Mouse (Mus musculus) layer of hippocampus, adult 2 months (tissue): ENCODE measurements around the gene Fam126a. TPM values are rescaled to one million over a fixed set of nuclear protein-coding genes. Genes with fewer than 3 reads are reported as not detected.

ENCODE experiments used
- DNase-seq, 2 experiments: peaks; one replicate each; pipeline ENCODE4 v3.0.0; 2022; ENCODE audit warnings: low spot score in 2 of 2
- H3K27ac ChIP-seq: fragments of 200-600 bp; 2 replicates; pipeline ENCODE4 v1.8.1; 2022
- H3K4me3 ChIP-seq: fragments of 200-600 bp; 2 replicates; pipeline ENCODE4 v1.8.1; 2022; ENCODE audit warnings: mild to moderate bottlenecking
- CTCF ChIP-seq: fragments of 200-600 bp; conservative IDR thresholded peaks from 2 replicates; pipeline ENCODE4 v1.8.1; 2022; ENCODE audit warnings: antibody characterized with exemption, mild to moderate bottlenecking, moderate library complexity
- total RNA-seq, 2 experiments: library from RNA; stranded (reverse); gene quantifications; 2 replicates each; pipeline ENCODE4 v1.2.3; 2021

Gene Fam126a
- total RNA-seq, 2 experiments from 2014 or later, result 24.8 to 28.4 TPM

- peak overlapping the region; percentile 21; the same call in 1 of the 2 replicates for H3K27ac ChIP-seq
- no peak overlapping the region for H3K4me3 ChIP-seq
- TF ChIP-seq CTCF, result peak; percentile 33
- no peak for DNase-seq
Measured at GRCm38 (mm10) chr5:23999083-23999671, 31.3 kb downstream of the Fam126a start.

GRCm38 (mm10) chr5:23995951-23996350 lies 34.5 kb downstream of the Fam126a start:
- Histone ChIP-seq H3K4me3 (no peak overlapping the region), H3K27ac (no peak overlapping the region)
- TF ChIP-seq CTCF, result no peak
- no peak for DNase-seq

DNA sequence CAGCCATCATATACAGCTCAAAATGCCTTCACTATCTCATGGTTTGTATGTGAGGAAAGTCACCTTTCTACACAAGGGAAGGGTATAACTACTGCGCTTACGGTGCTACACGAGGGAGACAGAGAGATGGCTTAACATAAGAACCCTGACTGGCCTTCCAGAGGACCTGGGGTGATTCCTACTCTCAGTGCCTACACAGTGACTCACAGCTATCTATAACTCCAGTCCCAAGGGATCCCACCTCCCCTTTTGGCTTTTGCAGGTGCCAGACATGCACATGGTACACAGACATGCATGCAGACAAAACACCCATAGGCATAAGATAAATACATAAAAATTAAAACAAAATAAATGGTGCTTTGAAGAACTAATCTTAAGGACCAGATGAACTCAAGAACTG lies 35.6 kb downstream of the Fam126a start:
- no peak overlapping the region for H3K27ac ChIP-seq

DNA sequence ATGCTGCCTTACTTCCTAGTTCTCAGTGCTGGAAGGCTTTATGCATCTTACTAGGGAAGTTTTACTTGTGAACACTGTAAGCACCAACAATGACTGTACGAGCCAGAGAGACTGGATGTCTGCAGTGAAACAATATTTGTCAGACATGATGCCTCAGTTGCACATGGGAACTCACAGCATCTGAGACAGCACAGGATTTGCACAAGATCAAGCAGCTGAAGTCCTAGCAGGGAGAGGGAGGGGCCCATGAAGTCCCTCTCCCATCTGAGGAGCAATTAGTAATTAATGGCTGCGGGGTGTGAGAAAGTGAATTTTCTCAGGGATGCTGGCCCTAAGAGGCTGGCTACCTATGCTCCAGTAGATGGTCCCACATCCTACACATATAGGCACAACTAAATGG lies 36.3 kb downstream of the Fam126a start:
- H3K27ac ChIP-seq, result peak overlapping the region; percentile 82
- TF ChIP-seq CTCF, result no peak
- no peak for DNase-seq
- no peak overlapping the region for H3K4me3 ChIP-seq

More for the DNA sequence above, 35.6 kb downstream of the Fam126a start:
- no peak for DNase-seq
- TF ChIP-seq CTCF, result no peak
- no peak overlapping the region for H3K4me3 ChIP-seq

DNA sequence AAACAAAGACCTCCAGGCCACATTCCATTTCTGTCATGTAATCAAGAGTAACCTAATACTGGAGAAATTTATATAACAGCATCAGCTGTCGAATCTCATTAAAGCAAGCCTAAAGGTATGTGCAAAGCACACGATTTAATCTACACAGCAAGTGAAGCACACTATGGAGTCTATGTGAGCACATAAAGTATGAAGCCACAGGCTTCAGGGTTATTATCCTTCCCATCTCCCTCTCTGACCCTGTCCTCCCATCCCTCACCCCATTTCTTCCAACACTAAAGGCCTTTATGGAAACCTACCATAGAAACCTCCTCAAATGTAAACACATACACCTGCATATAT lies 37.0 kb downstream of the Fam126a start:
- Histone ChIP-seq H3K4me3 (no peak overlapping the region), H3K27ac (peak overlapping the region; percentile 82)
- TF ChIP-seq CTCF, result no peak
- no peak for DNase-seq

- peak; percentile 22 to 34 for DNase-seq
- peak overlapping the region; percentile 82 for H3K27ac ChIP-seq
- TF ChIP-seq CTCF, result no peak
- H3K4me3 ChIP-seq, result no peak overlapping the region
Measured at GRCm38 (mm10) chr5:23992876-23993552, 37.5 kb downstream of the Fam126a start.

DNA sequence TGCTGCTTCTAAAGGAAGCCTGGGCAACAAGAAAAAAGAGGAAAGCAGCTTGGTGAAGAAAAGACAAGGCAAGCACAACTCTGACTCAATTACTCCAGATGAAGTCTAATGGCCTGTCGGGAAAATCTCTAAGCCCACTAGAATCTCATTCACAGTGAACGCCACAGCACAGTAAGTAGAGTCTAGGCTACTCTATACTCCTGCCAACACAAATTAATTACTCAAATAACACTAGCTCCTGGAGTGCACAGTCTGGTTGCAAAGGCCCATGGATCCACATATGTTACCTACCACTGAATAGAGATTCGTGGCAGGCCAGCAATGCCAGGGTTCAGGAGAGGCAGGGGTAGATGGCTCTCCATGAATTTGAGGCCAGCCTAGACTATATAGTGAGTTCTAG lies 40.5 kb downstream of the Fam126a start:
- TF ChIP-seq CTCF, result no peak
- DNase-seq, result no peak
- Histone ChIP-seq H3K27ac (no peak overlapping the region), H3K4me3 (no peak overlapping the region)

GRCm38 (mm10) chr5:23987792-23988191 lies 42.7 kb downstream of the Fam126a start:
- no peak overlapping the region for H3K27ac ChIP-seq
- no peak for DNase-seq
- no peak for TF ChIP-seq CTCF
- H3K4me3 ChIP-seq, result no peak overlapping the region

DNA sequence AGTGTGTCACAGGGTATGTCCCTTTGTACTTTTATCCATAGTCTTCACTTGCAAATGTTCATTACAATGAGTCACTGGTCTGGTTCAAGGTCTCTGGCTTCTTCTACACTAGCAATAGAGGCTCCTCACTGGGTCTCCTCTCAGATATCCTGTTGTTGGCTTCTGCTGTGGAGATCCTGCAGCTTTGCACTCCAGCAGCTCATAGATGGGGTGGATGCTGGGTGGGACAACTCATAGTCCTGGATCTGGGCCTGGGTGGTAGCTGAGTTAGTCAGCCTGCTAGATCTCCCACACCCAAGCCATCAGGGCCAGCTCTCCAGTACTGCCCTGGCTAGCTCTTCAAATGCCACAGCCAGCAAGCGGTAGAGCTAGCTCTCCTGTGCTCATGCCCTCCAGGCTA lies 48.4 kb downstream of the Fam126a start:
- no peak overlapping the region for H3K4me3 ChIP-seq
- no peak overlapping the region for H3K27ac ChIP-seq
- TF ChIP-seq CTCF, result no peak
- no peak for DNase-seq

- TF ChIP-seq CTCF, result no peak
- DNase-seq, result no peak
- H3K4me3 ChIP-seq, result no peak overlapping the region
- H3K27ac ChIP-seq, result no peak overlapping the region
Measured at GRCm38 (mm10) chr5:23978516-23978915, 52.0 kb downstream of the Fam126a start.

DNA sequence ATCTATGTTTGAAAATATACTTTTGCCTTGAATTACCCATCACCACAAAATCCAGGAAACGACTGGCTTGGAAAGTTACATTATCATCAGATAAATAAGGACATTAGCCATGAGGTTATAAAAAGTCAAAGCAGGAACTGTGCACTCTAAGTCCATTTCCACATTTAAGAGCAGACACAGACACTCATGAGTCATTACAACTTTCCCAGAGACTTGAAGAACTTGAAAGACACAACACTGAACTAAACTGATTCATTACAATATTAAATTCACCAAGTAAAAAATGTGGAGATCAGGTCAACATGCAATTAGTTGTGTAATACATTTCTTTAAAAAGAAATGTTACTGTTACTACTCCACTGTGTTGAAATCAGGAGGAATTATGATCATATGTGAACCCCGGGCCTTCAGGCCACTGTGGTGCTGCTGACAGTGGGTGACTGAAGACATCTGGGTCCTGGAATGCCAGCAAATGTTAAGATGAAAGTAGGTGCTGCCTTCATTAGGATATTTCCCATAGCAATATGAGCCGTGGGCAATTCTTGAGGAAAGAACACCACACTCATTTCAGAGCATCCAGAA lies 55.4 kb downstream of the Fam126a start:
- DNase-seq, result no peak
- Histone ChIP-seq H3K27ac (no peak overlapping the region), H3K4me3 (no peak overlapping the region)
- TF ChIP-seq CTCF, result no peak

DNA sequence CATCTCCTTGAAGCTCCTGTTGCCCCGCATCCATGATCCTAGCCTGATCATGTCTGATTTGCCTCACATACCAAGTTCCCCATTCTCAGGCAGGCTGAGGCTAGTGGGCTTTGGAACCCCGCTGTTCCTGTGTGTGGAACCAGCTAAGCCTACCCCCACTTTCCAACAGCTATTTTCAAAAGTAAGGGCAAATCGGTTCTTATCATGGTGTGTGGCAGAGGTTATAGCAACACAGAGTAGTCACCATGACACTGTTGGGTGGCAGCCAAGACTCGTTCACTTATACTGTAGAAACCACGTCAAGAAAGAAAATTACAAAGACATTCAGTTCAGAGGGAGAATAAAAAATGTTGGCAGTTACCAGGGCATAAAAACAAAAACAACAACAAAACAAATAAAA lies 62.8 kb downstream of the Fam126a start:
- H3K4me3 ChIP-seq, result no peak overlapping the region
- H3K27ac ChIP-seq, result no peak overlapping the region
- DNase-seq, result no peak
- no peak for TF ChIP-seq CTCF

DNA sequence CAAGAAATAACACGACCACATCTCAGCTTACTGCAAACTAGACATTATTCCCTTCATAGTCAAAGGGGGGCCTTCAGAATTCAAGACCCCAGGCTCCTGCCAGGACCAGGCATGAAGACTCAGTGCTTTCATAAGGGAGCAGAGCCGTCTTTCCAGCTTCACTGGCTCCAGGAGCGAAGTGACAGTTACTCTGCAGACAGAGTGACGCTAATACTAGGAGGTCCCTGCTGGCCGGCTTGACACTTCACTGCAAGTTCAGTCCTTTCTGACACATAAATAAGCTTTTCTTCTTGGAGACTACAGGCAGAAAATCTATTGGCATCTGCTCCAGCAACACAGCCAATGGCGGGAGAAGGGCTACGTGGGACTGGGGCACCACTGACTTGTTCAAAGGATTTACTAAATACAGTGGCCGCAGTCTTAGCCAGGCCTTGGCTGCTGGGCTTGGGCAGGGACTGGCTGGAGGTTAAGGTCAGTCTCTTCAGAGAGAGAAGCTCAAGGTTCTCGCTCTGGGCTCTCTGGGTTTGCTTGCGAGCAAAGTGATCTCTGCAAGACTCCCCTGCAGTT lies 65.8 kb downstream of the Fam126a start:
- no peak overlapping the region for H3K27ac ChIP-seq
- TF ChIP-seq CTCF, result no peak

DNA sequence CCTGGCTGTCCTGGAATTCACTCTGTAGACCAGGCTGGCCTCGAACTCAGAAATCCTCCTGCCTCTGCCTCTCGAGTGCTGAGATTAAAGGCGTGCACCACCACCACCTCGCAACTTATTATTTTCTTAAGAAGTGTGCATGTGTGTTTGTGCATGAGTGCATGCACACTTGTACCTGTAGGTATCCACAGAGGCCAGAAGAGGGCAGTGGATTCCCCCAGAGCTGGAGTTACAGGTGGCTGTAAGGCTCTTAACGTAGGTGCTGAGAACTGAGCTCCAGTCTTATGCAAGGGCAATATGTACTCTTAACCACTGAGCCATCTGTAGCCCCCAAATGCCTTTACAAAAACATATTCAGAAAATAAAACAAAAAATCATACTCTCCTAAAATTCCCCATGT lies 77.4 kb downstream of the Fam126a start:
- H3K4me3 ChIP-seq, result no peak overlapping the region

More for the DNA sequence above, 65.8 kb downstream of the Fam126a start:
- H3K4me3 ChIP-seq, result no peak overlapping the region
- DNase-seq, result no peak

More for the DNA sequence above, 77.4 kb downstream of the Fam126a start:
- TF ChIP-seq CTCF, result no peak
- no peak for DNase-seq
- no peak overlapping the region for H3K27ac ChIP-seq
